Mouse (Mus musculus) layer of hippocampus, adult 18-20 months (tissue): ENCODE results near the gene Nos1ap. TPM values are rescaled to one million over a fixed set of nuclear protein-coding genes. Genes with fewer than 3 reads are reported as not detected.

Experiments
- DNase-seq, 2 experiments: peaks; one replicate each; pipeline ENCODE4 v3.0.0; 2022; ENCODE audit warnings: low spot score in 2 of 2
- total RNA-seq, 2 experiments: library from RNA; stranded (reverse); gene quantifications; 2 replicates each; pipeline ENCODE4 v1.2.3; 2021

The Nos1ap gene
- total RNA-seq, 2 experiments from 2014 or later, result 187 to 213 TPM

- peak; percentile 33 to 68 for DNase-seq
These were observed 40.6 kb downstream of the Nos1ap start for GRCm38 (mm10) chr1:170549059-170549458.

GRCm38 (mm10) chr1:170548192-170548795 is 41.4 kb downstream of the Nos1ap start:
- peak; percentile 73 to 87 for DNase-seq

GRCm38 (mm10) chr1:170546297-170546696 is 43.4 kb downstream of the Nos1ap start:
- DNase-seq, result no peak

- DNase-seq, result no peak
These were observed 44.4 kb downstream of the Nos1ap start for GRCm38 (mm10) chr1:170545286-170545685.

- no peak for DNase-seq
These were observed 50.2 kb downstream of the Nos1ap start for GRCm38 (mm10) chr1:170539507-170539906.

GRCm38 (mm10) chr1:170538481-170539061 is 51.1 kb downstream of the Nos1ap start:
- DNase-seq, result peak; percentile 38 to 66

GRCm38 (mm10) chr1:170536344-170536743 is 53.3 kb downstream of the Nos1ap start:
- DNase-seq, result no peak

- DNase-seq, result no peak
These were observed 54.4 kb downstream of the Nos1ap start for GRCm38 (mm10) chr1:170535221-170535620.

GRCm38 (mm10) chr1:170531286-170531685 is 58.4 kb downstream of the Nos1ap start:
- no peak for DNase-seq

GRCm38 (mm10) chr1:170530456-170530855 is 59.2 kb downstream of the Nos1ap start:
- DNase-seq, result no peak

GRCm38 (mm10) chr1:170522891-170523290 is 66.8 kb downstream of the Nos1ap start:
- no peak for DNase-seq

GRCm38 (mm10) chr1:170521520-170522205 is 68.0 kb downstream of the Nos1ap start:
- DNase-seq, result no peak

- no peak for DNase-seq
These were observed 69.5 kb downstream of the Nos1ap start for GRCm38 (mm10) chr1:170520206-170520605.

GRCm38 (mm10) chr1:170519631-170520030 is 70.0 kb downstream of the Nos1ap start:
- DNase-seq, result peak in 1 of 2 experiments; percentile 65

- no peak for DNase-seq
These were observed 73.5 kb downstream of the Nos1ap start for GRCm38 (mm10) chr1:170516182-170516581.

GRCm38 (mm10) chr1:170515455-170515854 is 74.2 kb downstream of the Nos1ap start:
- no peak for DNase-seq

- DNase-seq, result no peak
These were observed 75.4 kb downstream of the Nos1ap start for GRCm38 (mm10) chr1:170514226-170514625.

GRCm38 (mm10) chr1:170512429-170513097 is 77.1 kb downstream of the Nos1ap start:
- DNase-seq, result no peak

- DNase-seq, result no peak
These were observed 78.9 kb downstream of the Nos1ap start for GRCm38 (mm10) chr1:170510595-170511240.

GRCm38 (mm10) chr1:170506309-170506708 is 83.4 kb downstream of the Nos1ap start:
- no peak for DNase-seq

- DNase-seq, result no peak
These were observed 84.6 kb downstream of the Nos1ap start for GRCm38 (mm10) chr1:170505107-170505506.
